Mouse (Mus musculus): ENCODE measurements around the gene Crip1. TPM values are rescaled to one million over a fixed set of nuclear protein-coding genes. Genes with fewer than 3 reads are reported as not detected.

The Crip1 gene
- total and polyA plus RNA-seq, 3 experiments: 194 to 429 (median 200) TPM

DNA sequence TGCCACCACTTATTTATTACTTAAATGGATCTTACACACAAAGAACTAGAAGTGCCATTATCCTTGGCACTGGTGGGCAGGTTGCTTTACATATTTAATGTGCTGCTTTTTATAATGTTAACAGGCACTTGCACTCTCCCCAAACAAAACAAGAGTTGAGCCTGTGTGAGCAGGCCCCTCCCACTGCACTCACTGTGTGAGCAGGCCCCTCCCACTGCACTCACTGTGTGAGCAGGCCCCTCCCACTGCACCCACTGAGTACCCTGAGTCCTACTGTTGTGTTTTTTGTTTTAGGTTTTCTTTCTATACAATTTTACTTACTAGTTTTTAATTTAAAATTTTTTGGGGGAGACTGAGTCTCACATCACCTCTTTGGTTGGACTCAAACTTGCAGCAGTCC, 55.9 kb downstream of the Crip1 start:
- TF ChIP-seq CTCF (IDR thresholded peaks at IDR 0.05) (no peak), POLR2A (IDR thresholded peaks at IDR 0.05; ENCODE audit: insufficient read depth, low read depth, low read length) (no peak), EP300 (IDR thresholded peaks at IDR 0.05; ENCODE audit: insufficient read depth, low read depth, low read length) (no peak)
- no peak for DNase-seq
- no peak overlapping the region for H3K4me3 ChIP-seq
- no peak overlapping the region for H3K27ac ChIP-seq
- no peak overlapping the region for H3K9ac ChIP-seq (ENCODE audit: low read depth, low read length)
- H3K79me2 ChIP-seq (replicated peaks; ENCODE audit: control insufficient read depth, insufficient read depth, low read length): no peaks in the 10 kb centered on the region
- H3K36me3 ChIP-seq (ENCODE audit: control insufficient read depth, insufficient read depth, low read length): no peaks in the 10 kb centered on the region
- no peaks in the 10 kb centered on the region for H3K4me1 ChIP-seq (ENCODE audit: control insufficient read depth, insufficient read depth, low read length)
- H3K27me3 ChIP-seq (ENCODE audit: control insufficient read depth, insufficient read depth, low read length): no peaks in the 10 kb centered on the region
- intact Hi-C loops (cut with DNase I): no loop called here

Other genes with a start within 250 kb of the Crip1 start
- gene Jag2, start 216.5 kb upstream of the Crip1 start, total RNA-seq (2021): 10 to 100 TPM; 25.4 to 27.4 TPM
- gene Jag2, start 216.5 kb upstream of the Crip1 start, polyA plus RNA-seq (2012; rRNA removed): 34.4 and 35.5 TPM in 2 replicates
- gene Nudt14, start 204.2 kb upstream of the Crip1 start, total RNA-seq (2021): 1 to 10 TPM; 5.7 to 8.6 TPM
- gene Nudt14, start 204.2 kb upstream of the Crip1 start, polyA plus RNA-seq (2012; rRNA removed): 11.4 and 14.8 TPM in 2 replicates
- gene Btbd6, start 169.8 kb upstream of the Crip1 start, total RNA-seq (2021): 10 to 100 TPM; 21.8 to 24.3 TPM
- 26.7 and 27.4 TPM in 2 replicates for gene Btbd6, start 169.8 kb upstream of the Crip1 start, polyA plus RNA-seq (2012; rRNA removed)
- 10 to 100 TPM; 22.3 to 25.1 TPM for gene Brf1, start 145.6 kb upstream of the Crip1 start, total RNA-seq (2021)
- gene Brf1, start 145.6 kb upstream of the Crip1 start, polyA plus RNA-seq (2012; rRNA removed): 22.4 and 29.3 TPM in 2 replicates
- 10 to 100 TPM; 34.9 to 37.5 TPM for gene Pacs2, start 131.8 kb upstream of the Crip1 start, total RNA-seq (2021)
- gene Pacs2, start 131.8 kb upstream of the Crip1 start, polyA plus RNA-seq (2012; rRNA removed): 34.8 and 37.4 TPM in 2 replicates
- under 1 TPM; 0.21 to 0.27 TPM for gene Tex22, start 71.8 kb upstream of the Crip1 start, total RNA-seq (2021)
- gene Tex22, start 71.8 kb upstream of the Crip1 start, polyA plus RNA-seq (2012; rRNA removed): 0.50 TPM in 1 of 2 replicates, not detected in the other
- gene Mta1, start 48.0 kb upstream of the Crip1 start, total RNA-seq (2021): 10 to 100 TPM; 44.8 to 54.8 TPM
- 35.4 and 42.4 TPM in 2 replicates for gene Mta1, start 48.0 kb upstream of the Crip1 start, polyA plus RNA-seq (2012; rRNA removed)
- gene Crip2, start 6.1 kb upstream of the Crip1 start, total RNA-seq (2021): 1,000 to 10,000 TPM; 1,390 to 1,660 TPM
- gene Crip2, start 6.1 kb upstream of the Crip1 start, polyA plus RNA-seq (2012; rRNA removed): 3,159 and 3,188 TPM in 2 replicates
- gene Tedc1, start 10.1 kb downstream of the Crip1 start, total RNA-seq (2021): under 1 TPM; 0.34 to 0.52 TPM
- gene Tedc1, start 10.1 kb downstream of the Crip1 start, polyA plus RNA-seq (2012; rRNA removed): 0.45 and 0.67 TPM in 2 replicates
- gene Tmem121, start 39.6 kb downstream of the Crip1 start, total RNA-seq (2021): under 1 TPM in 1 of 2 experiments, not detected in 1; 0.18 TPM
- 0.41 TPM in 1 of 2 replicates, not detected in the other for gene Tmem121, start 39.6 kb downstream of the Crip1 start, polyA plus RNA-seq (2012; rRNA removed)

All from heart, adult 2 months (tissue).